Mouse (Mus musculus) cerebellum, postnatal 4 days (tissue): ENCODE results near the gene Trim72.
"Not testable (repeated sequence)": the region's sequence is repeated elsewhere in the genome, so short reads cannot be mapped to it uniquely, and the experiment has no call there.

Experiments used
- DNase-seq, 2 experiments: peaks; one replicate each; pipeline ENCODE4 v3.0.0; 2022; ENCODE audit warnings: low spot score in 2 of 2, mixed read lengths in 1 of 2

Trim72 gene

DNA sequence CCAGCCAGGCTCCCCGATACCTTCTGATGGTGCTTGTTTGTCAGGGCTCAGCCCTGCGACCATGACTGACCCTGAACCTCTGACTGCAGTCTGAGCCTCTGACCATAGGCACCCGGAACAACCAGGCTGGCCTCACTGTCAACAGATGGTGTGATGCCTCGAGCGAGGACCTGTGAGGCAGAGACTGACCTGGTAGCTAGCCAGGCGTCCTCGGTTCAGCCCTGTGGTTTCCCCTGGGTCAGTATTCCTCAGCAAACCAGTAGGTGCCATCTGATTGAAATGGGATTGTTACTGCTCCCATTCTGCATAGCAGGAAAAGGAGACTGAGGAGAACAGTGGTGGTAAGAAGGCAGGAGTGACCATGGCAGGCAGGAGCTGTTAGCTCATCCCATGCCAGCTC is 2.4 kb downstream of the Trim72 start:
- DNase-seq, result no peak

- no peak for DNase-seq
Observed at GRCm38 (mm10) chr7:128009715-128010340, 6.1 kb downstream of the Trim72 start.

DNA sequence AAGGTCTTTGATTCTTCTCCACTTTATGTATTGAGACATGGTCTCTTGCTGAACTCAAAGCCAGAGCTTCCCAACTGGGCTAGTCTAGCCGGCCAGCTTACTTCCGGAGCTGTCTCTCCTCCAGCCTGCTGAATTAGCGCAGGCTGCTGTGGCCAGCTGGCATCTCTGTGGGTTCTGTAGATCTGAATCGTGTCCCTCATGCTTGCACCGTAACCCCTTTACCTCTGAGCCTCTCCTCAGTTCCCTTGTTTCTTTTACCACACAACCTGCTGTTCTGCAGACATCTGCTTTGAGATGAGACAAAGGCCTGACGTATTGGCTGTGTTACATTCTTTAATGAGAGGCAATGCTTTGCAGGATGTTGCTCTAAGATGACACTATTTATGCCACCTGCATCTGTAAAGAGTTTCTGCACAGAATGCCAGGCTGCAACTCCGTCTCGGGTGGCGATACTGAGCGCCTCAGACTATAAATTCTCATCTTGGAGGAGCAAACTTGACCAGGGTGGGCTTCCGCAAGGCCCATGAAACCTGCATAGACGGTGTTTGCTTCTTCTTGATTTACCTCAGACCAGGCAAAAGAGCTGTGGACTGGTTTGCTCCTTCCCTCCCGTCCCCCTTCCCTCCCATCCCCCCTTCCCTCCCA is 8.5 kb downstream of the Trim72 start:
- no peak for DNase-seq

DNA sequence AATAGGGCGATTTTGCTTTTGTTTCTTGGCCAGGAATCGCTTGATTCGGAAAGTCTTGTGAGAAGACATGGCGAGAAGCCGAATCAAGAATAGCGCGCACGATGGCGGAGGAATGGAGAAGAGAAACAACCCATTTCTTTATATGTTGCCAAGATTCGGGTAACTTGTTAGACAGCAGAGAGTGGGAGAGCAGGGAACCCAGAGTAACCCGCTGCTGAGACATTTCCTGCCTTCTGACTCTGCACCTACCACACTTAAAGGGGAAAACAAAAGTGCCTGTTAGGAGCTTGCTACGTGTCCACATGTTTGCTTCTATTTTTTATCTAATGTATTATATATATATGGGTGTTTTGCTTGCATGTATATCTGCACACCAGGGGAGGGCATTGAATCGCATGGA is 9.4 kb downstream of the Trim72 start:
- DNase-seq, result no peak

GRCm38 (mm10) chr7:128016134-128016533 is 12.4 kb downstream of the Trim72 start:
- DNase-seq, result not testable (repeated sequence)

GRCm38 (mm10) chr7:128016650-128017049 is 12.9 kb downstream of the Trim72 start:
- no peak for DNase-seq

DNA sequence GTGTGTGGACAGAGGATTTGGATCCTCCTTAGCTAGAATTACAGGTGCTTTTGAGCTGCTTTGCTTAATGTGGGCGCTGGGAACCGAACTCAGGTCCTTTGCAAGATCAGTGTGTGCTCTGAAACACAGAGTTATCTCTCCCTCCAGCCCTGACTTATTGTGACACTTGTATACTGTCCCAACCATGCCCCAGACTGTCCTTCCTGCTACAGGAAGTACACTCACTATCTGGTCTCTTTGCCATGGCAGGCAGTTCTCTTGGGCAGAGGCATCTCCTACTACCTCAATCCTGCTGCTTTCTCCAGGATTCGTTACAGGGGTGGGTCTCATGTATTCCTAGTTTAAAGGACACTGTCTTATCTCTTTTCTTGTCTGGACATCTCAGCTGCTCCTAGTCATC is 14.5 kb downstream of the Trim72 start:
- DNase-seq, result no peak

GRCm38 (mm10) chr7:128019187-128019586 is 15.4 kb downstream of the Trim72 start:
- no peak for DNase-seq

DNA sequence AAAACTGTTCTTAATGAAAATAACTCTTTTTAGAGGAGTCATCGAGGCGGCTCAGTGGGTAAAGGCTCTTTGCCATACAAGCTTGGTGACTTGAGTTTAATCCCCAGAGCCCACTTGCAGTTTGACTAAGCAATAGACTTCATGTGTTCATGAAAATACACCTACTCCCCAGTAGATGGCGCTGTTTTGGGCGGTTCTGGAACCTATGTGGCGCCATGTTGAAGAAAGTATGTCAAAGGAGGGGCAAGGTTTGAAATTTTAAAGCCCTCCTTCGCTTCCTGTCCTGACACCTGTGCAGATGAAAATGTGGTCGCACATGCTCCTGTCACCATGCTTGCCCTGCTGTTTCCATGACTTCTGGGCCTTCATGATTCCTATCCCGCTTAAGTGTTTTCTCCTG is 19.2 kb downstream of the Trim72 start:
- no peak for DNase-seq

DNA sequence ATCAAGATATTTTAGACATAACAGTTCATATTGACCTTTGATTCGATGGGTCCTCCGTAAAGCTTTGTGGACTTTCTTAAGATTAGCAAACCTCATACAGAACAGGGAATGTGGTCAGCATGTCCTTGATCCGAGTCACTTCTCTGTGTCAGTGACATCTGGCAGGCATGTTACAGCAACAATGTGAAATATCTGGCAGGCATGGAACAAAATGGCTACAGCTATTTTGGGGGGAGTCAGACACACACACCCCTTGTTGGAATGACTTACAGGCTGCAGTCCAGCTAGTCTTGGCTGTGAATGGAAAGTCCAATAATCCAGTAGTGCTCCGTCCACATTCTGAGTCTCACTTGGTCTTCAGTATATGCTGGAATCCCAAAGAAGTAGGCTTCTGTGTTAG is 19.8 kb downstream of the Trim72 start:
- no peak for DNase-seq

- DNase-seq, result no peak
Observed at GRCm38 (mm10) chr7:128024364-128024763, 20.6 kb downstream of the Trim72 start.

DNA sequence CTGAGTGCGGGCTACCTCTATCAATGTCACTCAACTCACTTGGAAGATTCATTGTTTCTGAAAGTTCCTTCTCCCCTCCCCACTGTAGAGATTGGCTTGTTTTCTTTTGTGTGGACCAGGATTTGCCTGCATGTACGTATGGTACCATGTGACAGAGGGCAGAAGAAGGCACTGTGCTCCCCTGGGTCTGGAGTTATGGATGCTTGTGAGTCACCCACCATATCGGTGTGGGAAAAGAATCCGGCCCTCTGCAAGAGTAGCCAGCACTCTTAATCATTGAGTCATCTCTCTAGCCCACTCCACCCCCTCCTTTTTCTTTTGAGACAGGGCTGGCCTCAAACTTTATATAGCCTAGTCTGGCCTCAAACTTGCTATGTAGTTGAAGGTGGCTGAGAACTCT is 21.2 kb downstream of the Trim72 start:
- DNase-seq, result no peak

- DNase-seq, result no peak
Observed at GRCm38 (mm10) chr7:128025381-128025780, 21.6 kb downstream of the Trim72 start.

- no peak for DNase-seq
Observed at GRCm38 (mm10) chr7:128031403-128031976, 27.7 kb downstream of the Trim72 start.

DNA sequence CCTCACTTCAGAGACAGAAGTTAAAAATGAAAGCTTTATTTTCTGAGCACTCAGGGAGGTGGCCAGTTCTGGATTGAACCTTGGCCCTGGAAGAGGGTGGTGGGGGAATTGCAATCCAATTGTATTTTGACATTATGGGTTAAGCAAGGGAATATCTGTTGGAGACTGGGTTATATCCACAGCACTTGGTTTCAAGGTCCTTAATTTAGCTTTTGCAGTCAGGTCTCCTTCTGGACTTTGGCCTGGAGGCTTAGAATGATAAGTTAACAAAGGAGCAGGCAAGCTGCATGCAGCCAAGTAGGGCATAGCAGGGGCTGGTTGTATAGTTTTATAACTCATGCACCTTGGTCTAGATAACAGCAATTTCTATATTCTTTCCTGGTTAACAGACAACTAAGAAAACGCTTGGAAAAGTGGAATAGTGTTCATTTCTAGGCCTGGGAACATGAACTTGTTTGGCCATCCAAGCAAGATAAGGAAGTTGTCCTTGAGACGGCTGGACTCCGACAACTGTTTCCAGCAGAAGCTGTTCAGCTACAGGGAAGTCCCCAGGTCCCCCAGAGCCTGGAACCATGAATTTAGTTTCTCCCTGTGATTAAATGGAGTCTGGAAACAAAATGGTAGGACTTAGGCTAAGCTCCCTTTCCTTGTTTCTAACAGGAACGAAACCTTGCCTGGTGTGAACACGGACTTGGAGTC is 28.7 kb downstream of the Trim72 start:
- no peak for DNase-seq

DNA sequence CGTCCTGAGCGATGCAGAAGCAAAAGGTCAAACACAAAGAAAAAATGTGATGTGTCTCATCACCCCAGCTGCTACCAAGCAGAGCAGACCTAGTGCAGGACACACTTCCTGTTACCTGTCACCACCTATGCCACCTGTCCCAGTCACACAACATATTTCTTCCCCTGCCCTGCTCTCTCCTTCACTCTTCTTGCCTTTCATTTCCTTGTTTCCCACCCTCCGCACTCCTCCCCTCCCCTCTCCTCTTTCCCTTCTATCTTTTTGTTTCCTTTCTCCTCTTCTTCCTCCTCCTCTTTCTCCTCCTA is 29.2 kb downstream of the Trim72 start:
- no peak for DNase-seq

DNA sequence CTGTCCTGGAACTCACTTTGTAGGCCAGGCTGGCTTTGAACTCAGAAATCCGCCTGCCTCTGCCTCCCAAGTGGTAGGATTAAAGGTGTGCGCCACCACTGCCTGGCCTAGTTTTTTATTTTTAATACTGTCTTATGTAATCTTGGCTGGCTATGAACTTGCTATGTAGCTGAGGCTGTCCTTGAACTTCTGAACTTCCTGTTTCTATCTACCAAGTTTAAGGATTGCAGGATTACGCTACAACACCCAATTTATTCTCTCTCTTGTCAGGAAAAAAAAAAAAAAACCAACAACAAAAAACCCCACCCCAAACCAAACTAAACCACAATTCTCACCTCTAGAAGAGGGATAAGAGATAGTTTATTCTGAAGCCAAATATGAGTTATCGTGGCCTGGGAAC is 29.9 kb downstream of the Trim72 start:
- DNase-seq, result no peak

- not testable (repeated sequence) for DNase-seq
Observed at GRCm38 (mm10) chr7:128042161-128042820, 38.5 kb downstream of the Trim72 start.

- DNase-seq, result no peak
Observed at GRCm38 (mm10) chr7:128044142-128044785, 40.5 kb downstream of the Trim72 start.

DNA sequence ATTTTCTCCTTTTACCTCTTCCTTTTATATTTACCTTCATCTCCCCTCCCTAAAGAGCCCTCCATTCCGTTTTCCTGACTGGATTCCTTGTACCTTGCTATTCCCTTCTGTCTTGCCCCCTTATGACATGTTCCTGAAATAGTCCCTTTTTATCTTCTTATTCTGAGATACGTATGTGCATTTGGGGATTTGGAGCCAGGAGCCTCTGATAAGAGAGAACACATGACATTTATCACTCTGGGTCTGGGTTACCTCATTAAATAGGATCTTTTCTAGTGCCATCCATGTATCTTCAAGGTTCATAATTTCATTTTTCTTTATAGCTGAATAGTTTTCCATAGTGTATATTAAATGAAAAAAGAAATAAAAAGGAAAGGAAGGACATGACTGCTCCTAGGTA is 41.9 kb downstream of the Trim72 start:
- no peak for DNase-seq

DNA sequence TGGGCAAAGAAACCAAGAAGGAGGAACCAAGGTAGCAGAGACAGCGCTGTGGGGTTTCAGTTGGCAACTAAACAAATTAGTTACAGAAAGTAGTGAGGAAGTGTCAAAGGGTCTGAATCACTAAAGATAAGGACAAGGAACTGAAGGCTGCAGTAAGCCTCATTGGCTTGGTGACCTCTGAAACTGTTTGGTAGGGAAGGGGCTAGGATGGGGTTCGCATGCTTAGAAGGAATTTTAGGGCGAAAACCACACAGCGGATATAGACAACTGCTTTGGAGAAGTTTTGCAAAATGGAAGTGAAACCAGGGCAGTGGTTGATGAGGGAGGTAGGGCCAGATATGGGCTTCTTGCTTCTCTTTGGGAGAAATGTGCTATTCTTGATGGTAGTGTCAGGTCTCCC is 45.1 kb downstream of the Trim72 start:
- DNase-seq, result no peak

GRCm38 (mm10) chr7:128049254-128049653 is 45.5 kb downstream of the Trim72 start:
- no peak for DNase-seq
